Mouse (Mus musculus) liver, postnatal 0 days (tissue): ENCODE data around the gene Dmc1. TPM values are rescaled to one million over a fixed set of nuclear protein-coding genes. Genes with fewer than 3 reads are reported as not detected.

ENCODE experiments used
- ATAC-seq: fragments of 200-750 bp; cut with Nextera tagmentation; 2 replicates; pipeline ENCODE4 v1.8.0; 2017; ENCODE audit warnings: mild to moderate bottlenecking, moderate library complexity
- DNase-seq: peaks from one replicate; pipeline ENCODE4 v3.0.0-alpha.2; 2016
- H3K27ac ChIP-seq: fragments of 300-500 bp; sonication (generic); 2 replicates; pipeline ENCODE4 v1.5.1; 2014; ENCODE audit warnings: antibody characterized with exemption, moderate library complexity, mild to moderate bottlenecking, low read depth
- H3K27me3 ChIP-seq: fragments of 300-500 bp; sonication (generic); 2 replicates; pipeline ENCODE4 v1.6.1; 2014; ENCODE audit warnings: low read length, control low read depth, mixed read lengths; ENCODE audit not compliant: insufficient read depth
- H3K36me3 ChIP-seq: fragments of 300-500 bp; sonication (generic); replicated peaks from 2 replicates; pipeline ENCODE4 v1.6.1; 2014; ENCODE audit warnings: mild to moderate bottlenecking, control low read depth, low read length, moderate library complexity, mixed read lengths; ENCODE audit not compliant: insufficient read depth
- H3K4me1 ChIP-seq: fragments of 300-500 bp; sonication (generic); 2 replicates; pipeline ENCODE4 v1.6.1; 2014; ENCODE audit warnings: antibody characterized with exemption, mild to moderate bottlenecking, control low read depth; ENCODE audit not compliant: insufficient read depth
- H3K4me2 ChIP-seq: fragments of 300-500 bp; sonication (generic); 2 replicates; pipeline ENCODE4 v1.6.1; 2014; ENCODE audit warnings: low read depth, mild to moderate bottlenecking, low read length, moderate library complexity, mixed read lengths
- H3K4me3 ChIP-seq: fragments of 300-500 bp; sonication (generic); 2 replicates; pipeline ENCODE4 v1.5.1; 2014; ENCODE audit warnings: low read depth, low read length
- H3K9ac ChIP-seq: fragments of 300-500 bp; sonication (generic); replicated peaks from 2 replicates; pipeline ENCODE4 v1.6.1; 2014; ENCODE audit warnings: mild to moderate bottlenecking, moderate library complexity
- H3K9me3 ChIP-seq: fragments of 300-500 bp; sonication (generic); 2 replicates; pipeline ENCODE4 v1.6.1; 2016; ENCODE audit warnings: mild to moderate bottlenecking, control low read depth, low read length, mixed read lengths
- CTCF ChIP-seq: sonication (generic); IDR thresholded peaks from 2 replicates; pipeline ENCODE4 v1.5.1; 2016; ENCODE audit warnings: antibody characterized with exemption, low read depth
- EP300 ChIP-seq: IDR thresholded peaks from 2 replicates; pipeline ENCODE4 v1.6.1; 2016; ENCODE audit warnings: antibody characterized with exemption, low read depth, mild to moderate bottlenecking
- WGBS: fragments of 180-500 bp; shearing (Covaris S2); extraction: QIAGEN DNeasy Blood & Tissue Kit; methylation state at CpG from one replicate; pipeline ENCODE4 v1.1.7; 2014; ENCODE audit not compliant: insufficient replicate concordance; 5-methylcytosine and 5-hydroxymethylcytosine counted together
- polyA plus RNA-seq: library from polyadenylated mRNA; unstranded; fragments of >200 nt; fragmentation: Nextera tagmentation; extraction: Ambion mirVana; gene quantifications from 2 replicates; pipeline ENCODE4 v1.2.1, GENCODE M21; 2015

The Dmc1 gene
- polyA plus RNA-seq, 1 experiment from 2014 or later = 0.25 TPM

DNA sequence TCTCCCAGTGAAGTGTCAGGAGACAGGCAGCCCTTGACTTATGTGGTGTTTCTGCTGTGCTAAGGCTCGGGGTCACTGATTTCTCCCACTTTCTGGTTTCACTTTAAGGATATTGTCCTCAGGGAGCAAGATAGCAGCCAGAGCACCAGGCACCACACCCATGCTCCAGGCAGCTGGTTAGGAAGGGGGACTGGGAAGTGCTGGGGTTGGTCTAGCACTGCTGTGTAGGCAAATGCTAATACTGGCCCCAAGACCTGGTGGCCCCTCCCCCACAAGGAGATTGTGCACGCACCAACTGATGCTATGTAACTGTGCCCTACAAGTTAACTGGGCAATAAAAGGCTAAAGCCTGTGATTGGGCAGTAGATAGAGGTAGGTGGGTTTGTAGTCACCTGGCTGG lies 25.6 kb upstream of the Dmc1 start:
- Histone ChIP-seq H3K9ac (no peak overlapping the region), H3K4me3 (no peak overlapping the region), H3K27ac (no peak overlapping the region), H3K9me3 (no peaks in the 10 kb centered on the region), H3K4me1 (no peaks in the 10 kb centered on the region), H3K4me2 (no peak overlapping the region), H3K27me3 (no peaks in the 10 kb centered on the region), H3K36me3 (no peaks in the 10 kb centered on the region)
- DNase-seq (no peak), ATAC-seq (no peak)
- TF ChIP-seq EP300 = no peak
- no peak for TF ChIP-seq CTCF
- 68% methylated on average over 2 of the region's 2 CpGs for WGBS

GRCm38 (mm10) chr15:79619770-79620414 lies 15.0 kb upstream of the Dmc1 start:
- ATAC-seq = no peak
- no peak for DNase-seq
- Histone ChIP-seq H3K27me3 (no peaks in the 10 kb centered on the region), H3K9me3 (no peaks in the 10 kb centered on the region), H3K4me3 (no peak overlapping the region), H3K36me3 (no peaks in the 10 kb centered on the region), H3K4me2 (no peak overlapping the region), H3K4me1 (no peaks in the 10 kb centered on the region), H3K9ac (no peak overlapping the region), H3K27ac (no peak overlapping the region)
- TF ChIP-seq EP300 (no peak), CTCF (no peak)
- 77% methylated on average over 11 of the region's 11 CpGs for WGBS

- DNase-seq (no peak), ATAC-seq (0 out of 2 replicates have a peak, but pooled peaks have one; percentile 7)
- TF ChIP-seq CTCF = no peak
- Histone ChIP-seq H3K4me1 (no peaks in the 10 kb centered on the region), H3K9ac (no peak overlapping the region), H3K27ac (no peak overlapping the region), H3K4me3 (no peak overlapping the region), H3K27me3 (no peaks in the 10 kb centered on the region), H3K9me3 (no peaks in the 10 kb centered on the region), H3K36me3 (no peaks in the 10 kb centered on the region), H3K4me2 (no peak overlapping the region)
- 48% methylated on average over 7 of the region's 7 CpGs for WGBS
Measured at GRCm38 (mm10) chr15:79618456-79618855, 13.5 kb upstream of the Dmc1 start.

- no peaks in the 10 kb centered on the region for H3K9me3 ChIP-seq
- no peak overlapping the region for H3K9ac ChIP-seq
- H3K4me1 ChIP-seq = no peaks in the 10 kb centered on the region
- 75% methylated on average over 11 of the region's 11 CpGs for WGBS
- no peak overlapping the region for H3K4me3 ChIP-seq
- DNase-seq = no peak
- H3K4me2 ChIP-seq = no peak overlapping the region
- no peaks in the 10 kb centered on the region for H3K36me3 ChIP-seq
- TF ChIP-seq CTCF = no peak
- no peak for TF ChIP-seq EP300
- no peak overlapping the region for H3K27ac ChIP-seq
- H3K27me3 ChIP-seq = no peaks in the 10 kb centered on the region
- no peak for ATAC-seq
Measured at GRCm38 (mm10) chr15:79617135-79617534, 12.2 kb upstream of the Dmc1 start.

- no peak overlapping the region for H3K4me3 ChIP-seq
- H3K27me3 ChIP-seq = no peaks in the 10 kb centered on the region
- no peak overlapping the region for H3K9ac ChIP-seq
- no peaks in the 10 kb centered on the region for H3K36me3 ChIP-seq
- no peaks in the 10 kb centered on the region for H3K9me3 ChIP-seq
- no peak overlapping the region for H3K4me2 ChIP-seq
- DNase-seq (no peak), ATAC-seq (no peak)
- H3K27ac ChIP-seq = no peak overlapping the region
- TF ChIP-seq CTCF (0 out of 2 replicates have a peak, but pooled peaks have one; percentile 6), EP300 (no peak)
- no peaks in the 10 kb centered on the region for H3K4me1 ChIP-seq
- WGBS = 71% methylated on average over 5 of the region's 5 CpGs
Measured at GRCm38 (mm10) chr15:79616729-79617128, 11.8 kb upstream of the Dmc1 start.

DNA sequence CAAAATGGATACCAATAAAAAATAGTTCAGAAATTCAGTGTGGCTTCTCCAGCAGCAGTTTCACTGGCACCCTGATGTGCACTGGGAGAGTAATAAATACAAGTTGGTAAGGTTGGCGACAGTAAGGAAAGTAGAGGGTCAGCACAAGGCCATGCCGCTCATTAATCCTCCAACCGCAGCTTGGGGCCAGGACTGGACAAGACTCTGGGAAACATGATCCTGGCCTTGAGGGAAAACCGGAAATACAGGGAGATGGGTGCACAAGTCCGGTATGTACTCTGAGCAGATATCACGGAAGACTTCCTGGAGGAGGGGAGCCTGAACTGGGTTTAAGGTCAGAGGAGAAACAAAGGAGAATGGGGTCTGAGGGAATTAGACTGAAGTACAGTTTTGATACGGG lies 10.6 kb upstream of the Dmc1 start:
- Histone ChIP-seq H3K4me1 (no peaks in the 10 kb centered on the region), H3K27me3 (no peaks in the 10 kb centered on the region), H3K36me3 (no peaks in the 10 kb centered on the region), H3K4me3 (no peak overlapping the region), H3K9me3 (no peaks in the 10 kb centered on the region), H3K4me2 (no peak overlapping the region), H3K9ac (no peak overlapping the region), H3K27ac (no peak overlapping the region)
- WGBS = 78% methylated on average over 7 of the region's 7 CpGs
- TF ChIP-seq CTCF (no peak), EP300 (no peak)
- no peak for ATAC-seq
- DNase-seq = no peak

DNA sequence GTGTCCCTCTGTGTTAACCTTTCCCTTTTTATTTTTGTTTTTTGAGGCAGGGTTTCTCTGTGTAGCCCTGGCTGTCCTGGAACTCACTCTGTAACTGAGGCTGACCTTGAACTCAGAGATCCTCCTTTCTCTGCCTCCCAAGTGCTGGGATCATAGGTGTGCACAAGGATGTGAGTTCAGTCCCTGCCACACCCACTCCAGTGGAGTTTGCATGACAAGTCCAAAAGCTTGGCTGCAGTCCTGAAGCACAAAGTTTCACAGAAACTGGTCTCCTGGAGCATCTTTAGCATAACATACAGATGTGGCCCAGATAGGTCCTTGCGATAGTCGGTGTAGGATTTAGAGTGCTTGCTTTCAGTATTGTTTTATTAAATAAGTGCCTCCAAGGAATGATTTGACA lies 4.3 kb upstream of the Dmc1 start:
- ATAC-seq (no peak), DNase-seq (no peak)
- H3K9ac ChIP-seq = no peak overlapping the region
- no peak for TF ChIP-seq EP300
- no peak for TF ChIP-seq CTCF
- no peak overlapping the region for H3K4me2 ChIP-seq
- whole genome bisulfite sequencing = 88% methylated on average over 2 of the region's 2 CpGs
- no peak overlapping the region for H3K27ac ChIP-seq
- peaks cover 10% of the 10 kb centered on the region for H3K27me3 ChIP-seq
- peaks cover 7% of the 10 kb centered on the region for H3K4me1 ChIP-seq
- H3K4me3 ChIP-seq = no peak overlapping the region
- H3K9me3 ChIP-seq = no peaks in the 10 kb centered on the region
- no peaks in the 10 kb centered on the region for H3K36me3 ChIP-seq
